Mouse (Mus musculus): ENCODE measurements around the gene Tulp4. TPM values are rescaled to one million over a fixed set of nuclear protein-coding genes. Genes with fewer than 3 reads are reported as not detected.

The Tulp4 gene
- polyA plus RNA-seq, 1 experiment from 2014 or later = 89.8 TPM

GRCm38 (mm10) chr17:6097884-6098283 is 8.4 kb upstream of the Tulp4 start:
- Histone ChIP-seq H3K36me3 (no peaks in the 10 kb centered on the region), H3K4me1 (no peaks in the 10 kb centered on the region), H3K27ac (replicated peaks) (no peak overlapping the region), H3K4me2 (replicated peaks) (no peak overlapping the region), H3K4me3 (replicated peaks) (no peak overlapping the region), H3K9ac (no peak overlapping the region), H3K27me3 (no peaks in the 10 kb centered on the region), H3K9me3 (replicated peaks) (no peaks in the 10 kb centered on the region)
- WGBS = 31% methylated on average over 4 of the region's 4 CpGs
- no peak for ATAC-seq (ENCODE audit: insufficient number of reproducible peaks, low FRiP score, low TSS enrichment, low read depth)

- Histone ChIP-seq H3K27ac (replicated peaks) (no peak overlapping the region), H3K9ac (no peak overlapping the region), H3K4me1 (no peaks in the 10 kb centered on the region; the same call in 1 of the 2 replicates), H3K4me2 (replicated peaks) (no peak overlapping the region), H3K27me3 (no peaks in the 10 kb centered on the region), H3K9me3 (replicated peaks) (no peaks in the 10 kb centered on the region), H3K36me3 (no peaks in the 10 kb centered on the region), H3K4me3 (replicated peaks) (no peak overlapping the region)
- 86% methylated on average over 3 of the region's 3 CpGs for WGBS
- ATAC-seq (ENCODE audit: insufficient number of reproducible peaks, low FRiP score, low TSS enrichment, low read depth) = no peak
These were observed 4.0 kb upstream of the Tulp4 start for GRCm38 (mm10) chr17:6102287-6102686.

GRCm38 (mm10) chr17:6103566-6103965 is 2.7 kb upstream of the Tulp4 start:
- WGBS = 83% methylated on average over 6 of the region's 6 CpGs
- Histone ChIP-seq H3K9me3 (replicated peaks) (no peaks in the 10 kb centered on the region), H3K4me1 (peaks cover 9% of the 10 kb centered on the region), H3K4me3 (replicated peaks) (no peak overlapping the region), H3K27ac (replicated peaks) (no peak overlapping the region), H3K4me2 (replicated peaks) (no peak overlapping the region), H3K9ac (no peak overlapping the region), H3K36me3 (no peaks in the 10 kb centered on the region), H3K27me3 (no peaks in the 10 kb centered on the region)
- no peak for ATAC-seq (ENCODE audit: insufficient number of reproducible peaks, low FRiP score, low TSS enrichment, low read depth)

- WGBS = under 1% methylated on average over 42 of the region's 50 CpGs
- no peaks in the 10 kb centered on the region for H3K9me3 ChIP-seq (replicated peaks)
- peak overlapping the region; percentile 93 for H3K4me3 ChIP-seq (replicated peaks)
- H3K4me1 ChIP-seq = peaks cover 19% of the 10 kb centered on the region
- ATAC-seq (ENCODE audit: insufficient number of reproducible peaks, low FRiP score, low TSS enrichment, low read depth) = no peak
- peak overlapping the region; percentile 58 for H3K4me2 ChIP-seq (replicated peaks)
- H3K36me3 ChIP-seq = peaks cover 3% of the 10 kb centered on the region; the same call in 1 of the 2 replicates
- H3K9ac ChIP-seq = peak overlapping the region; percentile 96
- H3K27ac ChIP-seq (replicated peaks) = peak overlapping the region; percentile 98
- no peaks in the 10 kb centered on the region for H3K27me3 ChIP-seq
These were observed 871 bp downstream of the Tulp4 start for GRCm38 (mm10) chr17:6107015-6107601.

GRCm38 (mm10) chr17:6108175-6108574 is 1.9 kb downstream of the Tulp4 start:
- Histone ChIP-seq H3K36me3 (peaks cover 3% of the 10 kb centered on the region; the same call in 1 of the 2 replicates), H3K27ac (replicated peaks) (no peak overlapping the region), H3K4me3 (replicated peaks) (peak overlapping the region; percentile 93), H3K9me3 (replicated peaks) (no peaks in the 10 kb centered on the region), H3K4me2 (replicated peaks) (peak overlapping the region; percentile 58), H3K27me3 (no peaks in the 10 kb centered on the region), H3K4me1 (peaks cover 19% of the 10 kb centered on the region), H3K9ac (0 out of 2 replicates have a peak overlapping the region, but pooled peaks have one; percentile 9)
- no peak for ATAC-seq (ENCODE audit: insufficient number of reproducible peaks, low FRiP score, low TSS enrichment, low read depth)
- 28% methylated on average over 7 of the region's 7 CpGs for WGBS

GRCm38 (mm10) chr17:6110956-6111355 is 4.7 kb downstream of the Tulp4 start:
- H3K4me1 ChIP-seq = peaks cover 19% of the 10 kb centered on the region
- H3K36me3 ChIP-seq = peaks cover 13% of the 10 kb centered on the region; the same call in 1 of the 2 replicates
- 81% methylated on average over 3 of the region's 3 CpGs for WGBS
- H3K27me3 ChIP-seq = no peaks in the 10 kb centered on the region
- H3K4me3 ChIP-seq (replicated peaks) = no peak overlapping the region
- H3K4me2 ChIP-seq (replicated peaks) = no peak overlapping the region
- no peak overlapping the region for H3K27ac ChIP-seq (replicated peaks)
- no peak overlapping the region for H3K9ac ChIP-seq
- ATAC-seq (ENCODE audit: insufficient number of reproducible peaks, low FRiP score, low TSS enrichment, low read depth) = no peak
- H3K9me3 ChIP-seq (replicated peaks) = no peaks in the 10 kb centered on the region

GRCm38 (mm10) chr17:6113653-6114052 is 7.4 kb downstream of the Tulp4 start:
- no peak for ATAC-seq (ENCODE audit: insufficient number of reproducible peaks, low FRiP score, low TSS enrichment, low read depth)
- peaks cover 18% of the 10 kb centered on the region for H3K4me1 ChIP-seq
- H3K36me3 ChIP-seq = peaks cover 17% of the 10 kb centered on the region; the same call in 1 of the 2 replicates
- no peak overlapping the region for H3K9ac ChIP-seq
- H3K4me2 ChIP-seq (replicated peaks) = no peak overlapping the region
- no peaks in the 10 kb centered on the region for H3K9me3 ChIP-seq (replicated peaks)
- WGBS = 82% methylated on average over 6 of the region's 6 CpGs
- H3K27me3 ChIP-seq = no peaks in the 10 kb centered on the region
- no peak overlapping the region for H3K27ac ChIP-seq (replicated peaks)
- H3K4me3 ChIP-seq (replicated peaks) = no peak overlapping the region

- no peak overlapping the region for H3K4me2 ChIP-seq (replicated peaks)
- ATAC-seq (ENCODE audit: insufficient number of reproducible peaks, low FRiP score, low TSS enrichment, low read depth) = no peak
- no peak overlapping the region for H3K9ac ChIP-seq
- H3K4me1 ChIP-seq = peaks cover 11% of the 10 kb centered on the region
- no peaks in the 10 kb centered on the region for H3K27me3 ChIP-seq
- WGBS = 92% methylated on average over 9 of the region's 9 CpGs
- H3K4me3 ChIP-seq (replicated peaks) = no peak overlapping the region
- H3K9me3 ChIP-seq (replicated peaks) = no peaks in the 10 kb centered on the region
- H3K27ac ChIP-seq (replicated peaks) = no peak overlapping the region
- H3K36me3 ChIP-seq = peaks cover 14% of the 10 kb centered on the region; the same call in 1 of the 2 replicates
These were observed 8.8 kb downstream of the Tulp4 start for GRCm38 (mm10) chr17:6115085-6115484.

- Histone ChIP-seq H3K4me3 (replicated peaks) (no peak overlapping the region), H3K27me3 (no peaks in the 10 kb centered on the region), H3K4me1 (peaks cover 11% of the 10 kb centered on the region), H3K9me3 (replicated peaks) (no peaks in the 10 kb centered on the region), H3K36me3 (peaks cover 19% of the 10 kb centered on the region), H3K9ac (no peak overlapping the region), H3K4me2 (replicated peaks) (no peak overlapping the region), H3K27ac (replicated peaks) (no peak overlapping the region; the same call in 1 of the 2 replicates)
- 49% methylated on average over 4 of the region's 4 CpGs for WGBS
- no peak for ATAC-seq (ENCODE audit: insufficient number of reproducible peaks, low FRiP score, low TSS enrichment, low read depth)
These were observed 11.0 kb downstream of the Tulp4 start for GRCm38 (mm10) chr17:6117148-6117725.

- no peak for ATAC-seq (ENCODE audit: insufficient number of reproducible peaks, low FRiP score, low TSS enrichment, low read depth)
- H3K4me2 ChIP-seq (replicated peaks) = no peak overlapping the region
- H3K36me3 ChIP-seq = peaks cover 25% of the 10 kb centered on the region
- 65% methylated on average over 3 of the region's 3 CpGs for WGBS
- H3K27me3 ChIP-seq = no peaks in the 10 kb centered on the region
- no peak overlapping the region for H3K9ac ChIP-seq
- peaks cover 11% of the 10 kb centered on the region for H3K4me1 ChIP-seq
- no peak overlapping the region for H3K4me3 ChIP-seq (replicated peaks)
- H3K9me3 ChIP-seq (replicated peaks) = no peaks in the 10 kb centered on the region
- 0 out of 2 replicates have a peak overlapping the region, but pooled peaks have one; percentile 22 for H3K27ac ChIP-seq (replicated peaks)
These were observed 11.7 kb downstream of the Tulp4 start for GRCm38 (mm10) chr17:6117917-6118316.

- Histone ChIP-seq H3K27me3 (no peaks in the 10 kb centered on the region), H3K27ac (replicated peaks) (no peak overlapping the region), H3K4me2 (replicated peaks) (no peak overlapping the region), H3K36me3 (peaks cover 30% of the 10 kb centered on the region), H3K4me1 (peaks cover 11% of the 10 kb centered on the region), H3K4me3 (replicated peaks) (no peak overlapping the region), H3K9me3 (replicated peaks) (no peaks in the 10 kb centered on the region), H3K9ac (no peak overlapping the region)
- 82% methylated on average over 4 of the region's 4 CpGs for WGBS
- ATAC-seq (ENCODE audit: insufficient number of reproducible peaks, low FRiP score, low TSS enrichment, low read depth) = no peak
These were observed 12.6 kb downstream of the Tulp4 start for GRCm38 (mm10) chr17:6118861-6119260.

Measured in embryonic facial prominence, embryonic 15.5 days (tissue).